Mouse (Mus musculus) erythroblast, embryonic 14.5 days (primary cell): ENCODE measurements at regions not wholly inside any gene's neighbourhood (a gene's known extent, or its start where the extent isn't known, plus 50 kb on each side); places are given as distances from the start of the nearest gene placed in this dataset.
"Not testable (repeated sequence)": the region's sequence is repeated elsewhere in the genome, so short reads cannot be mapped to it uniquely, and the experiment has no call there.

Experiments used
- H3K27me3 ChIP-seq: 2 replicates; pipeline ENCODE4 v1.6.1; 2012; ENCODE audit warnings: inconsistent platforms; ENCODE audit not compliant: control insufficient read depth
- H3K36me3 ChIP-seq: 2 replicates; pipeline ENCODE4 v1.6.1; 2012; ENCODE audit warnings: mild to moderate bottlenecking, inconsistent platforms; ENCODE audit not compliant: control insufficient read depth
- H3K4me1 ChIP-seq: 2 replicates; pipeline ENCODE4 v1.6.1; 2012; ENCODE audit warnings: inconsistent platforms; ENCODE audit not compliant: control insufficient read depth
- H3K4me3 ChIP-seq: replicated peaks from 2 replicates; pipeline ENCODE3; 2012; ENCODE audit warnings: moderate library complexity, mild to moderate bottlenecking, inconsistent platforms
- H3K9me3 ChIP-seq: 2 replicates; pipeline ENCODE4 v1.6.1; 2012; ENCODE audit warnings: low read length, inconsistent platforms, mixed read lengths; ENCODE audit not compliant: control insufficient read depth
- GATA1 ChIP-seq: IDR thresholded peaks from 2 replicates; pipeline ENCODE4 v1.6.1; 2012; ENCODE audit warnings: low read length, inconsistent platforms, mixed read lengths
- TAL1 ChIP-seq: IDR thresholded peaks from 3 replicates; pipeline ENCODE4 v1.6.1; 2012; ENCODE audit warnings: low read length, inconsistent platforms, mixed read lengths

DNA sequence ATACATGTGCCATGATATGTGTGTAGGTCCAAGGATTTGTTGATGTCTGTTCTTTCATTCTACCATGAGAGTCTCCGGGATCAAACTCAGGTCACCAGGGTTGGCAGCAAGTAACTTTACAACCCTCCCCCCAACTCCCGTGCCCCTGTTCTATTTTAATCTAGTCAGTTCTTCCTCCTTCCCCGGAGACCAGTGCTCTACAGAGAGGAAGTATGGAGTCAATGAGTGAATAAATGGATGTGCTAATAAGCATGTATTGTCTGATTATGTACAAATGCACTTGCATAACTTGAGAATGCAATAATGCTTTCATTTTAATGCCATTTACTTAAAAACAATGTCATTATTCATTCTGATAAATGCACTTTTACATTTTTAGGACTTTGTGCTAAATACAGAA lies 79.1 kb upstream of the Tbl1xr1 start:
- Histone ChIP-seq H3K36me3 (no peaks in the 10 kb centered on the region), H3K4me1 (peaks cover 8% of the 10 kb centered on the region), H3K4me3 (no peak overlapping the region), H3K9me3 (no peaks in the 10 kb centered on the region), H3K27me3 (no peaks in the 10 kb centered on the region)
- TF ChIP-seq GATA1 (no peak), TAL1 (no peak)

DNA sequence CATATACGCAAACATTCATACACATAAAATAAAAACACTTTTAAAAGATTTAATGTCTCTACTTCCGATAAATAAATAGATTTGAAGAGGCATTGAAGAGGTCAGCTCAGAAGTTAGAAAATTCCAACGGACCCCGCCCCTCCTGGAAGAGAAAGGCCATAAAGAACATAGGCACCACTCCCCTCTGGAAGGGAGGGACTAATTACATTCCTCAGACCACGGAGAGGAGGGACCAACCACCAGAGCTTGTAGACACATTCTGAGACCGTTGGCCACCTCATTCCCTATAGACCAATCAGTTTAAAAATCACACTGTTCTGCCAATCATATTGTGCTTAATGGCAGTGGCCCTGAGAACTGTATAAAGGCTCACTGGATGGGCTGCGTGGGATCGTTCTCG lies 71.0 kb upstream of the Tbl1xr1 start:
- H3K27me3 ChIP-seq = no peaks in the 10 kb centered on the region
- no peak overlapping the region for H3K4me3 ChIP-seq
- H3K36me3 ChIP-seq = no peaks in the 10 kb centered on the region
- no peaks in the 10 kb centered on the region for H3K4me1 ChIP-seq
- TF ChIP-seq GATA1 (no peak), TAL1 (no peak)
- no peaks in the 10 kb centered on the region for H3K9me3 ChIP-seq

DNA sequence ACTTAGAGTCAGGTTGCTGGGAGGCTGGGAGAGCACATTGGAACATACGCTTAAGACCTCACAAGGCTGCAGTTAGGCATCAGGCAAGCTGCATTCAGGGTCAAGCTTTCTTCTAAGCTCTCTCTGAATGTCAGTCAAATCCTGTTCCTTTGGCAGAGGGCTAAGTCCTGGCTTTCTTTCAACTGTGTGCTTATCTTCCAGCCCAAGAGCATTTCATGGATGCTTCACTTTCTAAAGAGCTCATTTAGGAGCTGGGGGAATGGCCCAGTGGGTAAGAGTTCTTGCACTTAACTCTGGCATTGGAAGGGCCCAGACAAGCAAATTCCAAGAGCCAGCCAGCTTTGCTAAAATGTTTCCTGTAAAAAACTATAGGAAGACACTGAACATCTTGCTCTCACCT lies 70.3 kb upstream of the Tbl1xr1 start:
- Histone ChIP-seq H3K36me3 (no peaks in the 10 kb centered on the region), H3K9me3 (no peaks in the 10 kb centered on the region), H3K27me3 (no peaks in the 10 kb centered on the region), H3K4me3 (no peak overlapping the region), H3K4me1 (no peaks in the 10 kb centered on the region)
- TF ChIP-seq GATA1 (no peak), TAL1 (no peak)

DNA sequence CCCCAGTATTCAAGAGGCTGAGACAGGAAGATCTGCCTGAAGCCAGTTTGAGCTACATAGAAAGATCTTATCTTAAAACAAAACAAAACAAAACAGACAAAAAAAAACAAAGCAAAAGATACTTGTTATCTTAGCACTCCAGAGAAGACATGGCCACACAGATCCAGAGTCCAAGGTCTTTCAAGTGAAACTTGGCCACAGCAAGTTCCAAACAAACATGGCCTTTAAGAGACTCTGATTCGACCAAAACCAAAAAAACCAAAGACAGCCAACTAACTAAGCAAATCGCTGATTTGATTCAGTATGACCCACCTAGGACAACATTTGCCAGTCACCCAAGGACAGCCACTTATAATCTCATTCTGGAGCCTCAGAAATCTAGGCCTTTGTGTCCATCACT lies 69.8 kb upstream of the Tbl1xr1 start:
- H3K4me1 ChIP-seq = no peaks in the 10 kb centered on the region
- no peaks in the 10 kb centered on the region for H3K27me3 ChIP-seq
- TF ChIP-seq GATA1 = no peak
- no peak for TF ChIP-seq TAL1
- no peaks in the 10 kb centered on the region for H3K36me3 ChIP-seq
- no peak overlapping the region for H3K4me3 ChIP-seq
- H3K9me3 ChIP-seq = no peaks in the 10 kb centered on the region

DNA sequence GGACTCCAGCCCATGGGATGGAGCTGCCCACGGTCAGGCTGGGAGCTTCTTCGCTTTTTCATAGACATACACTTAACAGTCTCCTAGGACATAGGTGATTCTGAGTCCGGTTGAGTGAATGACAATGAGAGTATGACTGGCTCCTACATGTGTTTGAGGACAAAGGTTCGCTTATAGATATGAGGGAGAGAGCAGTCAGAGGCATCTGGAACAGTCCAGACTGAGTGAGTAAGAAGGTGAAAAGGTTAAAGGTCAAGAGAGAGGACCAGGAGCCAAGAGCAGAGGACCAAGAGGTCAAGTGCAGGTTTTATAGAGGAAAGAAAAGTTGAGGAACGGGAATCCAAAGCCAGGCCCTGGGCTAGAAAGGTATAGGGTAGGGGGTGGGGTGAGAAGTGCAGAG lies 68.7 kb upstream of the Tbl1xr1 start:
- Histone ChIP-seq H3K9me3 (no peaks in the 10 kb centered on the region), H3K4me3 (no peak overlapping the region), H3K36me3 (no peaks in the 10 kb centered on the region), H3K27me3 (no peaks in the 10 kb centered on the region), H3K4me1 (no peaks in the 10 kb centered on the region)
- no peak for TF ChIP-seq GATA1
- no peak for TF ChIP-seq TAL1

DNA sequence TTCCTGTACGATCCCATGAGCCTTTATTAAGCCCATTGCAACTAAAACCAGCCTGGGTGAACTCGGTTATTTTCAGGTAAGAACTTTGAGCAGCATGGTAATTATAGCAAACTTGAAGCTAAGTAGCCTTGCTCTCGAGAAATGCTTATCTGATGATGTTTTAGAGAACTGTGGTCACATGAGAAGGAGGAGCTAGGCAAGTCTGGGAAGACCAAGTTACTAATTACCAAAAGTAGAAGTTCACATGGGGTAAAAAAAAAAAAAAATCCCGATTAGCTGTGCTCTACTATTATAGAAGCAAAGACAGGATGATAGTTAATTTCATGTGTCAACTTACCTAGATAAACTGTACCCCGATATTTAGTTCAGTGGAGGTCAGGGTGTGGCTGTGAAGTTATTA lies 68.0 kb upstream of the Tbl1xr1 start:
- Histone ChIP-seq H3K36me3 (no peaks in the 10 kb centered on the region), H3K27me3 (no peaks in the 10 kb centered on the region), H3K9me3 (no peaks in the 10 kb centered on the region), H3K4me1 (no peaks in the 10 kb centered on the region), H3K4me3 (no peak overlapping the region)
- TF ChIP-seq GATA1 (no peak), TAL1 (no peak)

DNA sequence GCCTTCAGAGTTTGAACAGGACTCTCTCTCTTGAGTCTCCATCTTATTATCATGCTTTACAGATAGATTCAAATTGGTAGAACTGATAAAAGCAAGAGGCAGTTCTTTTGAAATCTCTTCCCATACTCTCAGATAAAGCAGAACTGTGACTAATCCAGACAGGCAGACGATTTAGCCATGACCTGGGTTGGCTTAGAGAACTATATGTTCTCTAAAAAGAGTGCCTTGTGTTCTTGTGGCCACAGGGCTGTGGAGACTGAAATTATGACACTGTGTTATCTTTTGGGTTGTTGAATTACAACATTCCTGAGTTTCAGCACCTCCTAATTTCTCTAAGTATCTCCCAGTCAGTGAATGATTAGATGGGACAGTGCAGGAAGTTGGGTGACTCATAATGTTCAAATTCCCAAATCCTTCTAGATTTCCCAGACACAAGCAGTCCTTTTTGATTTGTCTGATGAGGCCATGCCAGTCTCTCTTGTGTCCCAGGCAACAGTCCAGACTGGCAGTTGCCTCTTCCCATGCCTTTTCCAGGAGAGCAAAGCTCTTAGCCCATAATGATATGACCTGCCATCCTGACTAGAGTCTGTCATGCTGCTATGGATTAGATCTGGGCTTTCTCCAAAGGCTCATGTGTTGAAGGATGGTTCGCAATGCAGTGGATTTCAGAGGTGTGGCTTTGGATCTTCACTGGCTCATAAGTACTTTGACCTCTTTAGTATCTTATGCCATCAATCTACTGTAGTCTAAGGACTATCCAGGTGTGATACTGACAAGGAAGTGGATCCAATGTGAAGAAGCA lies 66.4 kb upstream of the Tbl1xr1 start:
- TF ChIP-seq GATA1 (no peak), TAL1 (no peak)
- H3K4me3 ChIP-seq = no peak overlapping the region
- H3K9me3 ChIP-seq = no peaks in the 10 kb centered on the region
- H3K36me3 ChIP-seq = no peaks in the 10 kb centered on the region
- no peaks in the 10 kb centered on the region for H3K4me1 ChIP-seq
- H3K27me3 ChIP-seq = no peaks in the 10 kb centered on the region

DNA sequence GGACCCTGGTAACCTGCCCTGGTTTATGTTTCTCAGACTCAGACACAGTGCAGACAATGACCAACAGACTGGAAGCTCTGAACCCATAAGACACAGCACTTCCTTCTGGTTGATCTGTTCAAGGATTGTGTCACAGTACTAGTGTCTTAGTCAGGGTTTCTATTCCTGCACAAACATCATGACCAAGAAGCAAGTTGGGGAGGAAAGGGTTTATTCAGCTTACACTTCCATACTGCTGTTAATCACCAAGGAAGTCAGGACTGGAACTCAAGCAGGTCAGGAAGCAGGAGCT lies 65.8 kb upstream of the Tbl1xr1 start:
- not testable (repeated sequence) for H3K27me3 ChIP-seq, H3K9me3 ChIP-seq, H3K36me3 ChIP-seq, H3K4me1 ChIP-seq, H3K4me3 ChIP-seq

DNA sequence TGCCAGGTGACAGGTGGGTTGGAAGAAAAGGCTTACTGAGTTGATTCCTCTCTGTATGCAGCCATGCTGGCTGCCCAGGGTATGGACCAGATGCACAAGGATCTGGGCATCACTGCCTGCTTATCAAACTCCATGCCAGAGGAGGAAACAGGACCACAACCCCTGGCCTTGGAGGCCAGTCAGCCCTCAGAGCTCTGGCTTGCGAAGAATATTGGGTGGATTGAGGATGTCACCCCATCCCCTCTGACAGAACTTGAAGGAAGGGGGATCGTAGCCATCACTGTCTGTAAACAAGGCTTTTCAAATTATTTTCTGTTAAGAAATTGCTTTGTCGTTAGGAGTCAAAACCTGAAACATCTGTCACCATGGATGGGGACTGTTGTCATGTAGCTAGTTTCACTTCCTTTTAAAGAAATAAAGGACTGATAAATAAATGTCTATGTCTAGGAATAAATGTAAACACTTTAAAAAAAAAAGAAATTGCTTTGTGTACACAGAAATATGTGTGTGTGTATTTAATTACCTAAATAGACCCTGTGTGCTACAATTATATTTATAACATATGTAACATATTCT lies 55.0 kb upstream of the Tbl1xr1 start:
- Histone ChIP-seq H3K4me3 (no peak overlapping the region), H3K4me1 (no peaks in the 10 kb centered on the region), H3K9me3 (no peaks in the 10 kb centered on the region), H3K36me3 (no peaks in the 10 kb centered on the region), H3K27me3 (no peaks in the 10 kb centered on the region)
- TF ChIP-seq TAL1 (no peak), GATA1 (no peak)

DNA sequence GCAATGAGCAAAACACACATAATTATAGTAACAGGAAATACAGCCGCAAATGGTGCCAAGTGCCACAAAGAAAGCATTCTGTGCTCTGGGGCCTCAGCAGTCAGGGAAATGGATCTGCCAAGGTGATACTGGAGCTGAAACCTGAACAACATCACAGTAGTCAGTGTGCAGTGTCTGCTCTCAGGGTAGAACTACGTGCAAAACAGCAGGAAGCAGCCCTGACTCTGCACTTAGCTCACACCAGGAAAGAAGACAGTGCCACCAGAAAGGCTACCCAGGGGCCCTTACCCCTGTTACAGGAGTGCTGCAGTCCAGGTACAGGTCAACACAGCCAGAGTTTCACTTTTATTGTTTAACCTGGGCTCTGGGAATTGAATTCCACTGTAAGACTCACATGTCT lies 54.0 kb upstream of the Tbl1xr1 start:
- TF ChIP-seq GATA1 (no peak), TAL1 (no peak)
- Histone ChIP-seq H3K9me3 (no peaks in the 10 kb centered on the region), H3K27me3 (no peaks in the 10 kb centered on the region), H3K36me3 (no peaks in the 10 kb centered on the region), H3K4me3 (no peak overlapping the region), H3K4me1 (no peaks in the 10 kb centered on the region)
